Mouse (Mus musculus): ENCODE data around the gene Prcc. TPM values are rescaled to one million over a fixed set of nuclear protein-coding genes. Genes with fewer than 3 reads are reported as not detected.
"Not testable (repeated sequence)": the region's sequence is repeated elsewhere in the genome, so short reads cannot be mapped to it uniquely, and the experiment has no call there.

The Prcc gene
- polyA plus RNA-seq, 1 experiment from 2014 or later, result 16.5 TPM

- no peak for ATAC-seq (replicated peaks)
- Histone ChIP-seq H3K4me1 (peaks cover 16% of the 10 kb centered on the region), H3K4me2 (replicated peaks) (no peak overlapping the region), H3K27ac (replicated peaks) (no peak overlapping the region), H3K9ac (replicated peaks) (no peak overlapping the region), H3K9me3 (no peaks in the 10 kb centered on the region), H3K36me3 (peaks cover 39% of the 10 kb centered on the region), H3K27me3 (no peaks in the 10 kb centered on the region), H3K4me3 (no peak overlapping the region)
- WGBS, result 89% methylated on average over 1 of the region's 1 CpGs
Observed at GRCm38 (mm10) chr3:87916990-87917389, 31.6 kb upstream of the Prcc start.

- peaks cover 26% of the 10 kb centered on the region for H3K4me1 ChIP-seq
- 94% methylated on average over 10 of the region's 10 CpGs for WGBS
- peaks cover 36% of the 10 kb centered on the region for H3K36me3 ChIP-seq
- H3K9ac ChIP-seq (replicated peaks), result no peak overlapping the region
- no peak overlapping the region for H3K27ac ChIP-seq (replicated peaks)
- ATAC-seq (replicated peaks), result no peak
- no peak overlapping the region for H3K4me3 ChIP-seq
- no peak overlapping the region for H3K4me2 ChIP-seq (replicated peaks)
- H3K27me3 ChIP-seq, result no peaks in the 10 kb centered on the region
- no peaks in the 10 kb centered on the region for H3K9me3 ChIP-seq
Observed at GRCm38 (mm10) chr3:87913891-87914290, 28.5 kb upstream of the Prcc start.

GRCm38 (mm10) chr3:87913491-87913890 is 28.1 kb upstream of the Prcc start:
- H3K36me3 ChIP-seq, result peaks cover 36% of the 10 kb centered on the region
- no peak overlapping the region for H3K4me2 ChIP-seq (replicated peaks)
- H3K4me3 ChIP-seq, result no peak overlapping the region
- no peak for ATAC-seq (replicated peaks)
- 83% methylated on average over 7 of the region's 7 CpGs for WGBS
- H3K9ac ChIP-seq (replicated peaks), result no peak overlapping the region
- peaks cover 27% of the 10 kb centered on the region for H3K4me1 ChIP-seq
- no peaks in the 10 kb centered on the region for H3K9me3 ChIP-seq
- H3K27me3 ChIP-seq, result no peaks in the 10 kb centered on the region
- no peak overlapping the region for H3K27ac ChIP-seq (replicated peaks)

GRCm38 (mm10) chr3:87910573-87911141 is 25.2 kb upstream of the Prcc start:
- peak overlapping the region; percentile 39 for H3K4me3 ChIP-seq
- 0 out of 2 replicates have a peak overlapping the region, but pooled peaks have one; percentile 13 for H3K9ac ChIP-seq (replicated peaks)
- H3K27ac ChIP-seq (replicated peaks), result peak overlapping the region; percentile 67
- peak overlapping the region; percentile 47 for H3K4me2 ChIP-seq (replicated peaks)
- H3K9me3 ChIP-seq, result no peaks in the 10 kb centered on the region
- no peaks in the 10 kb centered on the region for H3K27me3 ChIP-seq
- peaks cover 24% of the 10 kb centered on the region for H3K36me3 ChIP-seq
- 2% methylated on average over 12 of the region's 12 CpGs for WGBS
- ATAC-seq (replicated peaks), result no peak
- H3K4me1 ChIP-seq, result peaks cover 42% of the 10 kb centered on the region

GRCm38 (mm10) chr3:87909874-87910273 is 24.5 kb upstream of the Prcc start:
- peaks cover 17% of the 10 kb centered on the region for H3K36me3 ChIP-seq
- no peaks in the 10 kb centered on the region for H3K27me3 ChIP-seq
- H3K4me2 ChIP-seq (replicated peaks), result peak overlapping the region; percentile 47; the same call in 1 of the 2 replicates
- peak overlapping the region; percentile 39; the same call in 1 of the 2 replicates for H3K4me3 ChIP-seq
- H3K9me3 ChIP-seq, result no peaks in the 10 kb centered on the region
- WGBS, result 8% methylated on average over 4 of the region's 4 CpGs
- peak overlapping the region; percentile 67 for H3K27ac ChIP-seq (replicated peaks)
- no peak overlapping the region for H3K9ac ChIP-seq (replicated peaks)
- no peak for ATAC-seq (replicated peaks)
- H3K4me1 ChIP-seq, result peaks cover 42% of the 10 kb centered on the region

- WGBS, result 95% methylated on average over 2 of the region's 2 CpGs
- Histone ChIP-seq H3K4me3 (no peak overlapping the region), H3K27ac (replicated peaks) (0 out of 2 replicates have a peak overlapping the region, but pooled peaks have one; percentile 67), H3K9me3 (no peaks in the 10 kb centered on the region), H3K4me2 (replicated peaks) (no peak overlapping the region), H3K9ac (replicated peaks) (no peak overlapping the region), H3K4me1 (peaks cover 42% of the 10 kb centered on the region), H3K27me3 (no peaks in the 10 kb centered on the region), H3K36me3 (peaks cover 12% of the 10 kb centered on the region)
- no peak for ATAC-seq (replicated peaks)
Observed at GRCm38 (mm10) chr3:87909381-87909780, 24.0 kb upstream of the Prcc start.

GRCm38 (mm10) chr3:87907906-87908305 is 22.5 kb upstream of the Prcc start:
- peak overlapping the region; percentile 96 for H3K9ac ChIP-seq (replicated peaks)
- no peaks in the 10 kb centered on the region for H3K27me3 ChIP-seq
- no peak for ATAC-seq (replicated peaks)
- H3K9me3 ChIP-seq, result no peaks in the 10 kb centered on the region
- H3K4me1 ChIP-seq, result peaks cover 42% of the 10 kb centered on the region
- peak overlapping the region; percentile 97; the same call in 1 of the 2 replicates for H3K27ac ChIP-seq (replicated peaks)
- peak overlapping the region; percentile 89 for H3K4me2 ChIP-seq (replicated peaks)
- WGBS, result 10% methylated on average over 1 of the region's 1 CpGs
- H3K4me3 ChIP-seq, result peak overlapping the region; percentile 99
- no peaks in the 10 kb centered on the region for H3K36me3 ChIP-seq

- H3K4me2 ChIP-seq (replicated peaks), result peak overlapping the region; percentile 89
- peaks cover 42% of the 10 kb centered on the region for H3K4me1 ChIP-seq
- no peaks in the 10 kb centered on the region for H3K27me3 ChIP-seq
- H3K36me3 ChIP-seq, result no peaks in the 10 kb centered on the region
- peak overlapping the region; percentile 97 for H3K27ac ChIP-seq (replicated peaks)
- WGBS, result 0% methylated on average over 27 of the region's 27 CpGs
- ATAC-seq (replicated peaks), result no peak
- peak overlapping the region; percentile 96 for H3K9ac ChIP-seq (replicated peaks)
- H3K9me3 ChIP-seq, result no peaks in the 10 kb centered on the region
- peak overlapping the region; percentile 99 for H3K4me3 ChIP-seq
Observed at GRCm38 (mm10) chr3:87906981-87907857, 21.8 kb upstream of the Prcc start.

- peak; percentile 42; the same call in 1 of the 2 replicates for ATAC-seq (replicated peaks)
- H3K4me2 ChIP-seq (replicated peaks), result peak overlapping the region; percentile 89
- WGBS, result under 1% methylated on average over 27 of the region's 47 CpGs
- peak overlapping the region; percentile 96 for H3K9ac ChIP-seq (replicated peaks)
- H3K4me3 ChIP-seq, result peak overlapping the region; percentile 99
- no peaks in the 10 kb centered on the region for H3K36me3 ChIP-seq
- no peaks in the 10 kb centered on the region for H3K27me3 ChIP-seq
- H3K9me3 ChIP-seq, result no peaks in the 10 kb centered on the region
- peaks cover 42% of the 10 kb centered on the region for H3K4me1 ChIP-seq
- peak overlapping the region; percentile 97 for H3K27ac ChIP-seq (replicated peaks)
Observed at GRCm38 (mm10) chr3:87906601-87906980, 21.2 kb upstream of the Prcc start.

- peak within 1 kb of the TSS; percentile 97 for H3K27ac ChIP-seq (replicated peaks)
- peaks cover 39% of the 10 kb centered on the region for H3K4me1 ChIP-seq
- H3K9ac ChIP-seq (replicated peaks), result peak within 1 kb of the TSS; percentile 96
- no peaks in the 10 kb centered on the region for H3K27me3 ChIP-seq
- peak within 1 kb of the TSS; percentile 89 for H3K4me2 ChIP-seq (replicated peaks)
- peak within 1 kb of the TSS; percentile 99 for H3K4me3 ChIP-seq
- WGBS, result under 1% methylated on average over 57 of the region's 57 CpGs
- peak; percentile 97 for ATAC-seq (replicated peaks)
- no peaks in the 10 kb centered on the region for H3K36me3 ChIP-seq
- H3K9me3 ChIP-seq, result no peaks in the 10 kb centered on the region
Observed at GRCm38 (mm10) chr3:87905880-87906485, 20.6 kb upstream of the Prcc start, which contains the start of gene Hdgf. Gene Hdgf, plus strand, starts transcription at chr3:87906321.

GRCm38 (mm10) chr3:87903821-87904220 is 18.4 kb upstream of the Prcc start:
- ATAC-seq (replicated peaks), result no peak
- 51% methylated on average over 5 of the region's 5 CpGs for WGBS

GRCm38 (mm10) chr3:87901959-87902358 is 16.6 kb upstream of the Prcc start:
- not testable (repeated sequence) for H3K4me3 ChIP-seq; ATAC-seq (replicated peaks); H3K36me3 ChIP-seq; H3K27ac ChIP-seq (replicated peaks); H3K4me1 ChIP-seq; H3K9me3 ChIP-seq; H3K9ac ChIP-seq (replicated peaks); H3K27me3 ChIP-seq; H3K4me2 ChIP-seq (replicated peaks)
- WGBS, result 91% methylated on average over 5 of the region's 6 CpGs

More at GRCm38 (mm10) chr3:87903821-87904220, 18.4 kb upstream of the Prcc start:
- Histone ChIP-seq H3K4me1 (peaks cover 19% of the 10 kb centered on the region), H3K9ac (replicated peaks) (no peak overlapping the region), H3K36me3 (no peaks in the 10 kb centered on the region), H3K27ac (replicated peaks) (no peak overlapping the region), H3K9me3 (no peaks in the 10 kb centered on the region), H3K4me3 (no peak overlapping the region), H3K27me3 (no peaks in the 10 kb centered on the region), H3K4me2 (replicated peaks) (no peak overlapping the region)
